Mouse (Mus musculus) heart, embryonic 14.5 days (tissue): ENCODE results near the gene Nlrp4b. TPM values are rescaled to one million over a fixed set of nuclear protein-coding genes. Genes with fewer than 3 reads are reported as not detected.
"Not testable (repeated sequence)": the region's sequence is repeated elsewhere in the genome, so short reads cannot be mapped to it uniquely, and the experiment has no call there.

ENCODE experiments used
- ATAC-seq: fragments of 200-750 bp; cut with Nextera tagmentation; 2 replicates; pipeline ENCODE4 v1.8.0; 2017; ENCODE audit warnings: low read depth, moderate TSS enrichment; ENCODE audit not compliant: insufficient number of reproducible peaks, insufficient read depth, low FRiP score
- H3K27ac ChIP-seq, 2 experiments: fragments of 200-500 bp in 1 of 2; fragments of 300-500 bp in 1 of 2; sonication (generic) in 1 of 2; replicated peaks in 1 of 2; 2 replicates each; pipeline ENCODE4 v1.5.1; 2012 to 2014; ENCODE audit warnings: low read depth in 2 of 2, low read length in 2 of 2, control low read depth in 1 of 2, mild to moderate bottlenecking in 1 of 2, mixed read lengths in 1 of 2; ENCODE audit not compliant: control insufficient read depth in 1 of 2, insufficient read depth in 1 of 2
- H3K27me3 ChIP-seq: fragments of 300-500 bp; sonication (generic); 2 replicates; pipeline ENCODE4 v1.6.1; 2014; ENCODE audit warnings: mild to moderate bottlenecking, low read length, control low read depth; ENCODE audit not compliant: control insufficient read depth, insufficient read depth
- H3K36me3 ChIP-seq: fragments of 300-500 bp; sonication (generic); 2 replicates; pipeline ENCODE4 v1.6.1; 2014; ENCODE audit warnings: mild to moderate bottlenecking, control low read depth, low read length, mixed read lengths; ENCODE audit not compliant: control insufficient read depth, insufficient read depth
- H3K4me1 ChIP-seq, 2 experiments: fragments of 200-500 bp in 1 of 2; fragments of 300-500 bp in 1 of 2; sonication (generic) in 1 of 2; 2 replicates each; pipeline ENCODE4 v1.6.1; 2012 to 2014; ENCODE audit warnings: low read length in 2 of 2, control low read depth in 1 of 2, mixed read lengths in 1 of 2; ENCODE audit not compliant: control insufficient read depth in 2 of 2, insufficient read depth in 2 of 2
- H3K4me2 ChIP-seq: fragments of 300-500 bp; sonication (generic); 2 replicates; pipeline ENCODE4 v1.6.1; 2014; ENCODE audit warnings: mild to moderate bottlenecking, low read length
- H3K4me3 ChIP-seq, 2 experiments: fragments of 200-500 bp in 1 of 2; fragments of 300-500 bp in 1 of 2; sonication (generic) in 1 of 2; 2 replicates each; pipeline ENCODE4 v1.5.1; 2012 to 2014; ENCODE audit warnings: low read length in 2 of 2, mild to moderate bottlenecking in 2 of 2, control low read depth in 1 of 2, low read depth in 1 of 2, moderate library complexity in 1 of 2; ENCODE audit not compliant: control insufficient read depth in 1 of 2, insufficient read depth in 1 of 2
- H3K9ac ChIP-seq: fragments of 300-500 bp; sonication (generic); 2 replicates; pipeline ENCODE4 v1.6.1; 2014; ENCODE audit warnings: mild to moderate bottlenecking, low read length
- H3K9me3 ChIP-seq: fragments of 300-500 bp; sonication (generic); 2 replicates; pipeline ENCODE4 v1.6.1; 2016; ENCODE audit warnings: low read length, control low read depth; ENCODE audit not compliant: control insufficient read depth
- WGBS: fragments of 180-500 bp; shearing (Covaris S2); extraction: QIAGEN DNeasy Blood & Tissue Kit; methylation state at CpG from one replicate; pipeline ENCODE4 v1.1.7; 2014; 5-methylcytosine and 5-hydroxymethylcytosine counted together
- polyA plus RNA-seq: library from polyadenylated mRNA; unstranded; fragments of >200 nt; fragmentation: Nextera tagmentation; extraction: Ambion mirVana; gene quantifications from 2 replicates; pipeline ENCODE4 v1.2.1, GENCODE M21; 2014

Gene Nlrp4b
- not detected in 2 replicates for polyA plus RNA-seq

DNA sequence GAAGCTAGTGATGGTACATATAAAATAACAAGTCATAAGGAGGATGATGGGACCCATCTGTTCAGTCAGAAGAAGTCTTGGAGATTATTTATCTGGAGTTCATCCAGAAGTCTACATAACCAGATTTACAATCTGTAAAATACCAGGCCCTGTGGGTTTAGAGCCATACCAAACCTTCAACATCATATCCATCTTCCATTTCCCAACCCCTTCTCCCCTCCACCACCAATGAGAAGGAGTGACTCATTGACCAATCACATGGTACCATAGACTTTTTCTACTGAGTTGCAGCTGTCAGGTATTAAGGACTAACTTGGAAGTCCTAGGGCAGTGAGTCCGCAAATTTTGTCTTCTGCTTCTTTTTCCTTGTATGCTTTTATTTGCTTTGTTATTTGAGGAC is at the start of gene Nlrp4b:
Gene Nlrp4b, plus strand, starts transcription at position 301 of the 400 bp plus-strand sequence.
- Histone ChIP-seq H3K27me3 (no peaks in the 10 kb centered on the region), H3K4me3 (no peak within 1 kb of the TSS), H3K27ac (no peak within 1 kb of the TSS), H3K36me3 (no peaks in the 10 kb centered on the region), H3K9me3 (peaks cover 14% of the 10 kb centered on the region; the same call in 1 of the 2 replicates), H3K9ac (no peak within 1 kb of the TSS), H3K4me1 (no peaks in the 10 kb centered on the region), H3K4me2 (no peak within 1 kb of the TSS)
- ATAC-seq: no peak
- 90% methylated on average over 1 of the region's 1 CpGs for WGBS

GRCm38 (mm10) chr7:10754264-10754663 is 66.7 kb downstream of the Nlrp4b start, which contains the start of gene Vmn1r71:
TSS of gene Vmn1r71 (minus strand) at chr7:10754364.
- no peaks in the 10 kb centered on the region for H3K36me3 ChIP-seq
- no peak within 1 kb of the TSS for H3K27ac ChIP-seq
- no peak for ATAC-seq
- no peak within 1 kb of the TSS for H3K4me3 ChIP-seq
- no peak within 1 kb of the TSS for H3K9ac ChIP-seq
- no peak within 1 kb of the TSS for H3K4me2 ChIP-seq
- H3K9me3 ChIP-seq: peaks cover 18% of the 10 kb centered on the region
- H3K27me3 ChIP-seq: no peaks in the 10 kb centered on the region
- no peaks in the 10 kb centered on the region for H3K4me1 ChIP-seq

- H3K27me3 ChIP-seq, H3K4me2 ChIP-seq, H3K9ac ChIP-seq, H3K4me3 ChIP-seq, ATAC-seq, H3K27ac ChIP-seq, H3K36me3 ChIP-seq, H3K4me1 ChIP-seq: not testable (repeated sequence)
- peaks cover 18% of the 10 kb centered on the region for H3K9me3 ChIP-seq
These were observed 70.0 kb downstream of the Nlrp4b start for GRCm38 (mm10) chr7:10757551-10757950.

Other genes with a start within 250 kb of the Nlrp4b start
- gene Vmn1r67, start 244.5 kb upstream of the Nlrp4b start, polyA plus RNA-seq: not detected in 2 replicates
- gene Zik1, start 192.4 kb upstream of the Nlrp4b start, polyA plus RNA-seq: 6.4 and 6.6 TPM in 2 replicates
- not detected in 2 replicates for gene Vmn1r68, start 129.3 kb upstream of the Nlrp4b start, polyA plus RNA-seq
- gene Vmn1r69, start 74.1 kb upstream of the Nlrp4b start, polyA plus RNA-seq: not detected in 2 replicates
- gene Vmn1r70, start 56.3 kb upstream of the Nlrp4b start, polyA plus RNA-seq: not detected in 2 replicates
- not detected in 2 replicates for gene Vmn1r71, start 66.6 kb downstream of the Nlrp4b start, polyA plus RNA-seq
- not detected in 2 replicates for gene Zscan4b, start 217.3 kb downstream of the Nlrp4b start, polyA plus RNA-seq